Mouse (Mus musculus) heart, adult 9 months (tissue): ENCODE measurements at regions not wholly inside any gene's neighbourhood (a gene's known extent, or its start where the extent isn't known, plus 50 kb on each side); places are given as distances from the start of the nearest gene placed in this dataset.
A peak's percentile ranks its signal among the peaks of the same experiment; 100 is the strongest.

Source experiments
- DNase-seq, 2 experiments: peaks; one replicate each; pipeline ENCODE4 v3.0.0; 2022; ENCODE audit warnings: low spot score in 2 of 2

- DNase-seq, result no peak
Measured at GRCm38 (mm10) chr11:48431316-48431715, 368.8 kb upstream of the Rack1 start.

- no peak for DNase-seq
Measured at GRCm38 (mm10) chr11:48427423-48427822, 372.7 kb upstream of the Rack1 start.

GRCm38 (mm10) chr11:48426446-48426845, 373.7 kb upstream of the Rack1 start:
- no peak for DNase-seq

- DNase-seq, result no peak
Measured at GRCm38 (mm10) chr11:48418066-48418756, 381.9 kb upstream of the Rack1 start.

GRCm38 (mm10) chr11:48417615-48418014, 382.5 kb upstream of the Rack1 start:
- no peak for DNase-seq

- DNase-seq, result no peak
Measured at GRCm38 (mm10) chr11:48398032-48398431, 402.1 kb upstream of the Rack1 start.

- no peak for DNase-seq
Measured at GRCm38 (mm10) chr11:48381489-48381888, 392.7 kb upstream of the Sgcd start.

- no peak for DNase-seq
Measured at GRCm38 (mm10) chr11:48378044-48378443, 389.3 kb upstream of the Sgcd start.

GRCm38 (mm10) chr11:48377269-48377668, 388.5 kb upstream of the Sgcd start:
- no peak for DNase-seq

- no peak for DNase-seq
Measured at GRCm38 (mm10) chr11:48351349-48352023, 362.7 kb upstream of the Sgcd start.

- no peak for DNase-seq
Measured at GRCm38 (mm10) chr11:48314500-48314899, 325.7 kb upstream of the Sgcd start.

- DNase-seq, result no peak
Measured at GRCm38 (mm10) chr11:48295370-48295769, 306.6 kb upstream of the Sgcd start.

GRCm38 (mm10) chr11:48262492-48262891, 273.7 kb upstream of the Sgcd start:
- no peak for DNase-seq

GRCm38 (mm10) chr11:48261089-48261488, 272.3 kb upstream of the Sgcd start:
- no peak for DNase-seq

GRCm38 (mm10) chr11:48250678-48251317, 262.0 kb upstream of the Sgcd start:
- DNase-seq, result peak; percentile 10 to 11

- peak; percentile 74 to 84 for DNase-seq
Measured at GRCm38 (mm10) chr11:48249315-48249714, 260.5 kb upstream of the Sgcd start.

- DNase-seq, result no peak
Measured at GRCm38 (mm10) chr11:48221156-48221555, 232.4 kb upstream of the Sgcd start.

GRCm38 (mm10) chr11:48219157-48219556, 230.4 kb upstream of the Sgcd start:
- DNase-seq, result no peak

GRCm38 (mm10) chr11:48216762-48217161, 228.0 kb upstream of the Sgcd start:
- no peak for DNase-seq

- DNase-seq, result no peak
Measured at GRCm38 (mm10) chr11:48186604-48187003, 197.8 kb upstream of the Sgcd start.

- no peak for DNase-seq
Measured at GRCm38 (mm10) chr11:48178943-48179342, 190.2 kb upstream of the Sgcd start.

GRCm38 (mm10) chr11:48178174-48178573, 189.4 kb upstream of the Sgcd start:
- no peak for DNase-seq

GRCm38 (mm10) chr11:48176451-48176850, 187.7 kb upstream of the Sgcd start:
- no peak for DNase-seq
